Mouse (Mus musculus) embryo, embryonic 11 days (tissue): ENCODE results near the gene Ndufv3.

Experiments
- DNase-seq: peaks from one replicate; pipeline ENCODE4 v3.0.0-alpha.2; 2015

Gene Ndufv3

GRCm38 (mm10) chr17:31519946-31520838 lies at the start of gene Ndufv3, which contains the start of gene Wdr4:
Ndufv3 (plus strand) TSS chr17:31520115.
Wdr4 (minus strand) TSS chr17:31519980.
- DNase-seq, result peak; percentile 100

- no peak for DNase-seq
These were observed 49.0 kb upstream of the Ndufv3 start for GRCm38 (mm10) chr17:31470766-31471418.

GRCm38 (mm10) chr17:31474388-31474787 lies 45.5 kb upstream of the Ndufv3 start:
- no peak for DNase-seq

DNA sequence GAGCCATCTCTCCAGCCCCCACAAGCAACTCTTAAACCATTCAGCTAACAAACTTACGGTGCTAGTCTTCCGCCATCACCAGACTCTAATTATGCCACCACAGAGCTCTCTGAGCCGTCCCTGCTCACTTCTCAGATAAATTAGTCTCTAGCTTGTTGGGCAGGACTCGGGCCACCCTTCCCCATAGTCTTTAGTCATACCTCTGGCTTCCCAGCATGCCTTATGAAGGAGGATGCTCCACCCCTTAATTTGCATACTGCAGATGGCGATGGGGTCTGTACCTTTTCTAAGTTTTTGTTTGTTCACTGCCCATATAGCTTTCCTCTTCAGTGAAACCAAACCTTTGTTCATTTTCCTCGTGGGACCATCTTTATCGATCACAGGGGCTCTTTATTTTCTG lies 41.3 kb upstream of the Ndufv3 start:
- no peak for DNase-seq

- DNase-seq, result no peak
These were observed 40.6 kb upstream of the Ndufv3 start for GRCm38 (mm10) chr17:31479108-31479844.

GRCm38 (mm10) chr17:31486616-31487198 lies 33.2 kb upstream of the Ndufv3 start:
- DNase-seq, result no peak

DNA sequence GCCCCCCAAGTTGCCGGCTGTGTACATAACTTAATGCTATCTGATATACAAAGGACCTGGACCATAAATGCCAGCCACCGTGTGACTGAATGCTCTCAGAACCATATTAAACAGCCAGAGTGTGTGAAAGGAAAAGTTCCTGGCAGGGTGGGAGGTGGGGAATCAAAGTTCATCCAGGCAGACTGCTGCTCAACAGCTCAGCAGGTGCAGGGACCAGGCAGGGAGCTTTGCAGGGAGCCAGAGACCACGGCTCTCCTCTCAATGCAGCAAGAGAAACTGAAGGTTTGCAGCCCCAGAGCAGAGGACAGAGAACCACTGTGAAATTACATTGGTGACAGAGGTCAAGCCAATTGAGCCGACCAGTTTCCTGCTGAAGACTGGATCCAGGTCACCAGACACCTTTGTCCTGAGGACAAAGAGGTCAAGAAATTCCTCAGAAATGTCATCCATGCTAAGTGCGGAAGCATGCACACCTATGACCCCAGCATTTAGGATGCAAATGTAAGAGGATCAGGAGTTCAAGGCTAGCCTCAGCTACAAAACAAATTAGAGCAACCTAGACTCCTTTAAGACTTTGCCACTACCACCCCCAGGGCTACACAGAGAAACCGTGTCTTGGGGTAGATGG lies 32.4 kb upstream of the Ndufv3 start:
- DNase-seq, result no peak

DNA sequence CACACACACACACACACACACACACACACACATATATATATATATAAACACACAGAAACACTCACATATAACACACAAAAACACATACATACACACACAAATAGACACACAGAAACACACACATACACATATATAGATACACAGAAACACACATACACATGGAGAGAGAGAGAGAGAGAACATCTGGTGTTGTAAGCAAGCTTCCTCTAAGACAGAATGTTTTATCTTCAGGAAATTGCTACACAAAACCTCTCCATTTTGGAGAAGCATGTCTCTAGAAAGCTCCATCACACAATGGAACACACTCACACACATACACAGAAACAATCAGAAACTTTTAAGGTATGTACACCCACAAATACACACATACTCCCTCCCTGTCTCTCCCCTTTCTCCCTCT lies 28.6 kb upstream of the Ndufv3 start:
- no peak for DNase-seq

- peak; percentile 89 for DNase-seq
These were observed 27.5 kb upstream of the Ndufv3 start for GRCm38 (mm10) chr17:31492416-31492815.

GRCm38 (mm10) chr17:31494989-31495388 lies 24.9 kb upstream of the Ndufv3 start:
- no peak for DNase-seq

DNA sequence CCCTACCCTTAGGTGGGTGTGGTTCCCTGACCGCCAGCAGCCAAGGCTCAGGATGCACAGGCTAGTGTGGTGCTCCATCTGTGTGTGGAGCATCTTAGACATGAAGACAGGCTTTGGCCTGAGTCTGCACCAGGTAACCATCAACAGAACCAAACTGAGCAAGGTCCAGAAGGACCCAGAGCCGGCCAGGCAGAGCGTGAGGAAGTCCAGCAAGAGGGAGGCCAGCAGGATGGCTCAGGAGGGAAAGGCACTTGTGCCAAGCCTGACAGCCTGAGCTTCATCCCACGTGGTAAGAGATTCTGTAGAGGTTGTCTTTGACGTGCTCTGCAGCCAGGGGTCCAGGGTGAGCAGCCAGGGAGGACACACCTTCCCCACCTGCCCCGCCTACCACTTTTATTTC lies 22.2 kb upstream of the Ndufv3 start:
- DNase-seq, result no peak

DNA sequence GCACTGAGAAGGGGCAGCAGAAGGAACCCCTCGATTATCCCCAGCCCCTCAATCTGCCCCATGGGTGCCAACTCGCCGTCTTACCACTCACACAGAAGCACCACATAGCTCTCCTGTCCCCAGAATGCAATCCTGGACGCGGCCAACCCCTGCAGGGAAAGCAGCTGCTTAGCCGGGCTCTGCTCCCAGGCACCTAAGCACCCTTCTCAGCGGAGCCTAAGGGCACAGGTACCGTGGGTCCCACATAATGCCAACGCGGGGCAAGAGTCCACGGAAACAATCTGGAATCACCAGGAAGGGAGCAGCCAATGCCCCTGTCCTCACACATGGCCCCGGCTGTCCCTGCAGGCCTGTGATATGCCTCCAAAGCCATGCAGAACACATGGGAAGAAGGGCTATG lies 20.2 kb upstream of the Ndufv3 start:
- DNase-seq, result no peak

GRCm38 (mm10) chr17:31500416-31500815 lies 19.5 kb upstream of the Ndufv3 start:
- DNase-seq, result no peak

GRCm38 (mm10) chr17:31500908-31501307 lies 19.0 kb upstream of the Ndufv3 start:
- no peak for DNase-seq

GRCm38 (mm10) chr17:31502261-31502927 lies 17.5 kb upstream of the Ndufv3 start:
- no peak for DNase-seq

DNA sequence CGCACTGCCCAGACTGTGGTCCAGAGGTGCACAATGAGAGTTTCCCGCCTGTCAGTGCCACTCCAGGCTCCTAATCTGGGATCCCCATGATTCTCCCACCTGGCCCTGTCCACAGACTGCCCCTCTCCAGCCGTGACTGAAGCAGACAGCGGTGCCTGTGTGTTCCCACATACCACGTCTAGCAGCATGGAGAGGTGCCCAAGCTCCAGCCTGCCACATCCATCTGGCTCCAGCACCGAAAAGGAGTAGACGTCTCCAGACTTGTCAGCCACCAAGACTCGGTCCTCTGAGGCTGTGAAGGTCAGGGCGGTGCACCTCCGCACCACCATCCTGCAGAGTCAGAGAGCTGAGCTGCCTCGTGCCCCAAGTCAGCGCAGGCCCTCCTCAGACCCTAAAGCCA lies 16.6 kb upstream of the Ndufv3 start:
- no peak for DNase-seq

GRCm38 (mm10) chr17:31503936-31504335 lies 16.0 kb upstream of the Ndufv3 start:
- DNase-seq, result no peak

DNA sequence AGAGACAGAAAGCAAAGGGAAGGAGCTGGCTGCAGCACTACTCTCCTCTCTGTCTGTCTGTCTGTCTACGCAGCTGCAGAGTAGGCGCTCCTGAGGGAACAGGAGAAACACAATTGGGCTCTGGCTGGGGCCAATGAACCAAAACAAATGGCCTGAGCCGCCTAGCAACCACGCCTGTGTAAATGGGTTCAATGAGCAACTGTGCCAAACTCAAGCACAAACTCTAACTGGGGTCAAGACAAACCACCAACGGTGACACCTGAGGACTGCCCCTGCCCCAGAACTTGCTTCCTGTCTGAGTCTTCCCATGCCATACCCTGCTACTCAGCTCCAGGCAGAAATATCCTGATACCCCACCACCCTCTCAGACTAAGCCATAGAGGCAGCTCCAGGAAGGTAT lies 14.9 kb upstream of the Ndufv3 start:
- no peak for DNase-seq

GRCm38 (mm10) chr17:31506282-31506681 lies 13.6 kb upstream of the Ndufv3 start:
- DNase-seq, result no peak

GRCm38 (mm10) chr17:31510944-31511343 lies 9.0 kb upstream of the Ndufv3 start:
- DNase-seq, result no peak

GRCm38 (mm10) chr17:31511792-31512495 lies 8.0 kb upstream of the Ndufv3 start:
- DNase-seq, result peak; percentile 96
